8 mouse cellular contexts compared by ENCODE assay signal in genomic region chr1:86178462-86179253, GRCm38 (mm10). TPM values are rescaled to one million over a fixed set of nuclear protein-coding genes. Genes with fewer than 3 reads are reported as not detected.
A peak's percentile ranks its signal among the peaks of the same experiment; 100 is the strongest.
DNase-seq lines count a peak whose midpoint lies in the region; ATAC-seq and TF ChIP-seq lines count a peak whose summit lies in the region.

No protein-coding gene starts in this region.

- no peak overlapping the region for H3K27ac ChIP-seq in ES-Bruce4 (ENCODE audit: insufficient read depth, low read length)
- H3K27ac ChIP-seq in forebrain, embryonic 14.5 days (ENCODE audit: low read depth, low read length), result no peak overlapping the region
- H3K27ac ChIP-seq in liver, postnatal 0 days (ENCODE audit: low read depth), result no peak overlapping the region

- H3K4me2 ChIP-seq in forebrain, embryonic 14.5 days (ENCODE audit: low read length), result no peak overlapping the region
- H3K4me2 ChIP-seq in liver, postnatal 0 days (ENCODE audit: low read depth, low read length), result no peak overlapping the region

- no peaks in the 10 kb centered on the region for H3K27me3 ChIP-seq in ES-Bruce4 (ENCODE audit: control insufficient read depth, insufficient read depth, low read length, poor library complexity, severe bottlenecking)
- no peaks in the 10 kb centered on the region for H3K27me3 ChIP-seq in forebrain, embryonic 14.5 days (replicated peaks; ENCODE audit: control insufficient read depth, insufficient read depth, low read length)
- H3K27me3 ChIP-seq in liver, postnatal 0 days (ENCODE audit: insufficient read depth, low read length), result no peaks in the 10 kb centered on the region

- no peaks in the 10 kb centered on the region for H3K36me3 ChIP-seq in ES-Bruce4 (ENCODE audit: control insufficient read depth, insufficient read depth, low read length, poor library complexity, severe bottlenecking)
- peaks cover 31% of the 10 kb centered on the region for H3K36me3 ChIP-seq in forebrain, embryonic 14.5 days (ENCODE audit: control insufficient read depth, insufficient read depth, low read length)
- H3K36me3 ChIP-seq in liver, postnatal 0 days (replicated peaks; ENCODE audit: insufficient read depth, low read length), result 0 out of 2 replicates have a peak, but pooled peaks cover 4% of the 10 kb centered on the region

- intact Hi-C loops in heart, postnatal 14 days (cut with DNase I), result loop anchor here (1.0 kb wide), 1 partner anchor 161 kb away; no protein-coding TSS in a partner anchor

- H3K4me1 ChIP-seq in ES-Bruce4 (ENCODE audit: control insufficient read depth, insufficient read depth, low read length), result peaks cover 10% of the 10 kb centered on the region
- H3K4me1 ChIP-seq in forebrain, embryonic 14.5 days (ENCODE audit: control insufficient read depth, insufficient read depth, low read length), result no peaks in the 10 kb centered on the region
- H3K4me1 ChIP-seq in liver, postnatal 0 days (ENCODE audit: insufficient read depth), result peaks cover 19% of the 10 kb centered on the region

- peak; percentile 80 for DNase-seq in forebrain, embryonic 14.5 days (ENCODE audit: low spot score)
- peak; percentile 82 to 87 for DNase-seq in heart, postnatal 14 days
- peak; percentile 87 for DNase-seq in large intestine, adult 2 months (ENCODE audit: low read depth, low spot score)
- peak; percentile 92 for DNase-seq in liver, postnatal 0 days
- peak; percentile 49 for DNase-seq in testis, postnatal 14 days (ENCODE audit: low spot score)

- no peaks in the 10 kb centered on the region for H3K9me3 ChIP-seq in ES-Bruce4 (replicated peaks; ENCODE audit: control insufficient read depth, insufficient read depth, low read length, poor library complexity, severe bottlenecking)
- no peaks in the 10 kb centered on the region for H3K9me3 ChIP-seq in forebrain, embryonic 14.5 days (replicated peaks; ENCODE audit: control insufficient read depth, low read length)
- H3K9me3 ChIP-seq in liver, postnatal 0 days (ENCODE audit: low read length), result no peaks in the 10 kb centered on the region

- WGBS in forebrain, embryonic 14.5 days, result 47% methylated on average over 7 of the region's 7 CpGs
- WGBS in large intestine, adult 2 months, result 45% methylated on average over 7 of the region's 7 CpGs
- WGBS in liver, postnatal 0 days (ENCODE audit: insufficient replicate concordance), result 39% methylated on average over 7 of the region's 7 CpGs

- ATAC-seq in cerebellum, adult (ENCODE audit: insufficient number of reproducible peaks, low FRiP score, low TSS enrichment), result peak; percentile 94
- peak; percentile 82 for ATAC-seq in forebrain, embryonic 14.5 days
- ATAC-seq in liver, postnatal 0 days, result peak; percentile 73
- ATAC-seq in neutrophil, adult 5-6 weeks (ENCODE audit: extremely low read depth, insufficient number of reproducible peaks, low FRiP score, poor library complexity, severe bottlenecking), result peak; percentile 98

- no peak overlapping the region for H3K9ac ChIP-seq in ES-Bruce4 (ENCODE audit: low read depth, poor library complexity, severe bottlenecking)
- H3K9ac ChIP-seq in forebrain, embryonic 14.5 days (ENCODE audit: low read length), result no peak overlapping the region
- H3K9ac ChIP-seq in liver, postnatal 0 days (replicated peaks), result no peak overlapping the region

- TF ChIP-seq EP300 in ES-Bruce4 (IDR thresholded peaks at IDR 0.05; ENCODE audit: insufficient read depth, low read depth, low read length), result peak; percentile 75
- TF ChIP-seq EP300 in liver, postnatal 0 days (IDR thresholded peaks at IDR 0.05; ENCODE audit: low read depth), result no peak

- TF ChIP-seq CTCF in ES-Bruce4 (IDR thresholded peaks at IDR 0.05; ENCODE audit: low read depth, low read length), result peak; percentile 100
- peak; percentile 100 for TF ChIP-seq CTCF in liver, postnatal 0 days (IDR thresholded peaks at IDR 0.05; ENCODE audit: low read depth)

- TF ChIP-seq POLR2A in ES-Bruce4 (IDR thresholded peaks at IDR 0.05; ENCODE audit: insufficient read depth, low read length), result no peak

- H3K4me3 ChIP-seq in ES-Bruce4 (ENCODE audit: low read depth, low read length), result no peak overlapping the region
- no peak overlapping the region for H3K4me3 ChIP-seq in forebrain, embryonic 14.5 days (ENCODE audit: low read depth, low read length)
- no peak overlapping the region for H3K4me3 ChIP-seq in liver, postnatal 0 days (ENCODE audit: low read depth, low read length)

RNA-seq across cellular contexts. Expression of gene Armc9, which starts 24.1 kb away (rescaled TPM):
- 13.7 and 15.5 TPM in 2 replicates for polyA plus RNA-seq in ES-Bruce4 (2011; ENCODE audit: insufficient read depth, insufficient read length, low read depth, missing spikeins)
- 22.1 and 28.1 TPM in 2 replicates for polyA plus RNA-seq in forebrain, embryonic 14.5 days (2014; fragmentation: Nextera tagmentation; extraction: Ambion mirVana)
- 1 to 10 TPM; 2.9 to 3.3 TPM for total RNA-seq in heart, postnatal 14 days (2021)
- polyA plus RNA-seq in large intestine, adult 2 months (2012; rRNA removed), result 1.8 and 1.9 TPM in 2 replicates
- 4.7 and 5.0 TPM in 2 replicates for polyA plus RNA-seq in liver, postnatal 0 days (2015; fragmentation: Nextera tagmentation; extraction: Ambion mirVana)
- 6.0 and 8.7 TPM in 2 replicates for total RNA-seq in neutrophil, adult 5-6 weeks (2017)

RNA-seq across cellular contexts. Expression of gene Gm21972, which starts 45.2 kb away (rescaled TPM):
- polyA plus RNA-seq in ES-Bruce4 (2011; ENCODE audit: insufficient read depth, insufficient read length, low read depth, missing spikeins), result 4.1 TPM in 1 of 2 replicates, not detected in the other
- polyA plus RNA-seq in forebrain, embryonic 14.5 days (2014; fragmentation: Nextera tagmentation; extraction: Ambion mirVana), result 1.1 TPM in 1 of 2 replicates, not detected in the other
- 1 to 10 TPM; 1.7 to 2.8 TPM for total RNA-seq in heart, postnatal 14 days (2021)
- not detected in 2 replicates for polyA plus RNA-seq in large intestine, adult 2 months (2012; rRNA removed)
- polyA plus RNA-seq in liver, postnatal 0 days (2015; fragmentation: Nextera tagmentation; extraction: Ambion mirVana), result not detected in 2 replicates
- 8.1 TPM in 1 of 2 replicates, not detected in the other for total RNA-seq in neutrophil, adult 5-6 weeks (2017)
